Mouse (Mus musculus): ENCODE measurements at regions not wholly inside any gene's neighbourhood (a gene's known extent, or its start where the extent isn't known, plus 50 kb on each side); places are given as distances from the start of the nearest gene placed in this dataset.

GRCm38 (mm10) chr17:54214804-54215203, 84.0 kb downstream of the Slc5a7 start:
- no peak for DNase-seq (ENCODE audit: low spot score in 2 of 2)

DNA sequence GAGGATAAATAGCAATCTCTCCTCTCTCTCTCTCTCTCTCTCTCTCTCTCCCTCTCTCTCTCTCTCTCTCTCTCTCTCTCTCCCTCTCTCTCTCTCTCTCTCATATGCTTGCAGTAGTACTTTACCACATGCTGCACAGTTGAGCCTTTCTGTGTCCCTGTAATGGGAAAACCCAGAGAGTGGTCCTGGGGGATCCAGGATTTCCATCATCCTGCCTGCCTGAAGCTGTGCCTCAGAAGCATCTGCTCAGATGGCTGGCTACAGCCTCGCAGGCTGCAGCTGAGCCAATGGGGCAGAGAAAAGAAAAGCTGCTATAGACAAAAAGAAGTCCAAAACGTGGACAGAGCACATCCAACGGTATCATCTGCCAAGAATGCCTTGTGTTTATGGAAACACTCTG, 97.1 kb downstream of the Slc5a7 start:
- no peak for DNase-seq (ENCODE audit: low spot score in 2 of 2)

DNA sequence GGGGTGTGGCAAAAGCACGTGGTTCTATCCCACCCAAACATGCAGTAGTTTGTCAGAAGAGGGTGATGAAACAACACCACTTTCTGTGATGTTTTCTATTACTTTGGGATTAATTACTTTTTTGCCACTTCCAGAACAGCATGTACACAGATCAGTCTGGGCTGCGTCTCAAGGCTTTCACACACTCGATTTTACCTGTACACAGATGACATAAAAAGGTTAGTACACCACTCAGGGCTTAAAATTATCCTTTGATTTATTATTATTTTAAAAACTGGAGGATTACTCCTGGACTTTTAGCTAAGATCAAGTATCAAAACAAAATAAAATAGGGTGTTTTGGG, 106.6 kb downstream of the Slc5a7 start:
- DNase-seq (ENCODE audit: low spot score in 2 of 2) = no peak

DNA sequence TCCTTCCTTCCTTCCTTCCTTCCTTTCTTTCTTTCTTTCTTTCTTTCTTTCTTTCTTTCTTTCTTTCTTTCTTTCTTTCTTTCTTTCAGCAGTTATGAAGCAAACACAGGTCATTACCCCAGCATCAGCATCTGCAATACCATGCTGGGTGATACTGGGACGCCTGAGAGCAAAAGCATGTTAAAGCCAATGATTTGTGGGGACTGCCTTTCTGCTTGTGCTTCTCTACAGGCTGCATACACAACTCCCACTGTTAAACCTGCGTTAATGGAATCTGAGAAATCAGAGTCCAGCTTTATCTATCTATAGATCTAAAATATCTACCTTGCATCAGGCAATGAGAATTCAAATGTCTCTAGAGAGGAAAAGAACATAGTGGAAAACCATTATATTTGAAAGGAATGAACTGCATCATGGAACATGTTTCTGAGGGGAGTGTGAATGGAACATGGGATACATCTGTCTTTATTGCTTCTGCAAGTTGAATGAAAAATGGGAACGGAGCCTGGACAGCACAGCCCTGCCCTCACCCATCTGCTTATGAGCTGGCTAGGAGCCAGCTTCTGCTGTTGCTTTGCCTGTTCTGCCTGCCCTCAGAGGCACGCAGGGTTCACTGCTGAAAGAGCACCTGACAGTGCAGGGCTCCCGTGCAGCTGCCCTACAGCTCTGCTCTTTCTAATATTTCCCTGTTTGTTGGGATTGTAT, 107.2 kb downstream of the Slc5a7 start:
- peak; percentile 14 to 31 for DNase-seq (ENCODE audit: low spot score in 2 of 2)

GRCm38 (mm10) chr17:54188997-54189553, 109.8 kb downstream of the Slc5a7 start:
- no peak for DNase-seq (ENCODE audit: low spot score in 2 of 2)

GRCm38 (mm10) chr17:54182073-54182472, 116.8 kb downstream of the Slc5a7 start:
- no peak for DNase-seq (ENCODE audit: low spot score in 2 of 2)

DNA sequence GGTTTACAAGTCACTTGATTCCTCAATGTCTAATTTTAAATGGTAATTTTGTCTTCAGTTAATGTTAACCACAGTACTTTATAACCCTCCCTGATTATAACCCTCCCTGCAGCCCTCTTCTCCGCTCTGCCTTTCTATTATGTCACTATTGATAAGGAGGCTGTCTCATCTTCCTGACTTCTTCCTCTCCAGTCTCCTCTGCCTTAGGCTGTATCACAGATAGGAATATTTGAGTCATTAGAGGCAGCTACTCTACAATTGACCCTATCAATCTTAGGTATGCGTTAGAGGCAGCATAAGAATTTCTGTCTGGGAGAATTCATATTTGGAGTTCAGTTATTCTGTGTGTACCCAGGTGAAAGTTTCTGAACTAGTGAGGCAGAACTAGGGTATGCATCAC, 118.3 kb downstream of the Slc5a7 start:
- no peak for DNase-seq (ENCODE audit: low spot score in 2 of 2)

GRCm38 (mm10) chr17:54170762-54171161, 128.1 kb downstream of the Slc5a7 start:
- DNase-seq (ENCODE audit: low spot score in 2 of 2) = no peak

DNA sequence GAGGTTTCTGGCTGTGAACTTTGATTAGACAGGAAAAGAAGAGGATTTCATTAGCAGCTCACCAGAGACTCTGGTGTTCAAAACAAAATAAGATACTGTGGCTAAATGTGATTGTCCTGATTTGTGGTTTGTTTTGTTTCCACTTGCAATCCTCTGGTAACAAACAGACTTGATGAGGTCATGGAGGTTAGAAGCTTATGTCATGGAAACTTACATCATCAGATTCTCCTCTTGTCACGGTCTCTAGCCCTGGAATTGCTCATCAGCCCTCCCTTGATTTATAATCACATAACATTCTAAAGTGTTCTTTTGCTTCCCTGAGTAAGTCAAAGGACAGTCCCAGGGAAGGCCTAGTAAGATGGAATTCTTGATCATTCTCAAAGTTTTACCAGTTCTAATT, 130.8 kb downstream of the Slc5a7 start:
- no peak for DNase-seq (ENCODE audit: low spot score in 2 of 2)

DNA sequence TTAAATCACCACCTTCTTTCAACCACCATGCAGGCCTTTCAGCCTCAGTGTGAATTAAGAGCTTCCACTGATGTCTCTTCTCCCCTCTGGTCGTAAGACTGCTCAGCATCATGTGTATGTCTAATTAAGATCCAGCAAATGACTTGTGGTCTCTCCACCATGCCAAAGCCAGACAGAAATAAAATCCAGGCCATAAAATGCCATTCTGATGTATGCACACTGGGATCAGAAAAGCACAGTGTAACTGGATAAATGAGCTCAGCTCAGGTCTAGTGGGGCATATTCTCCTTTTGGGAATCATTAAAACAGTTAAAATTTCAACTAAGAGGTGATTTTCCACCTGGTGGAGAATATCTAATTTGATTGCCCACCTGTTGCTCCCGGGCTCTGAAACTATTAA, 136.5 kb downstream of the Slc5a7 start:
- DNase-seq (ENCODE audit: low spot score in 2 of 2) = no peak

DNA sequence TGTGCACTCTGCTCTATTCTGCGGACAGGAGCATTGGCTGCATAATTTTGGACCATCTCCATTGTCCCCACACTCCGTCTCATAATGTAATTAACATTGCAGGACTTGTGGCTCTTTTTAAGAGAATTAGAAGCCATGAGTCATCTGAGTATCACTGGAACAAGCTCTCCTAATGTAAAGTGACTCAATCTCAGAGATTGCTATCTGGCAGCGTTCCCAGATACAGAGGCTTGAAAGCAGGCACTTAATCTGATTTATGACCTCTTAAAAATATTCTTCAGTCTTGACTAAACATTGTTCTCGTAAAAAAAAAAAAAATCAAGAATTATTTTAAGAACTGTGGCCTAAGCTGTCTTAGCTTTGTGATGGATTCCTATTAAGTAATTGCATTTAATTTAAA, 140.1 kb downstream of the Slc5a7 start:
- no peak for DNase-seq (ENCODE audit: low spot score in 2 of 2)

- no peak for DNase-seq (ENCODE audit: low spot score in 2 of 2)
Measured at GRCm38 (mm10) chr17:54158330-54158729, 140.5 kb downstream of the Slc5a7 start.

DNA sequence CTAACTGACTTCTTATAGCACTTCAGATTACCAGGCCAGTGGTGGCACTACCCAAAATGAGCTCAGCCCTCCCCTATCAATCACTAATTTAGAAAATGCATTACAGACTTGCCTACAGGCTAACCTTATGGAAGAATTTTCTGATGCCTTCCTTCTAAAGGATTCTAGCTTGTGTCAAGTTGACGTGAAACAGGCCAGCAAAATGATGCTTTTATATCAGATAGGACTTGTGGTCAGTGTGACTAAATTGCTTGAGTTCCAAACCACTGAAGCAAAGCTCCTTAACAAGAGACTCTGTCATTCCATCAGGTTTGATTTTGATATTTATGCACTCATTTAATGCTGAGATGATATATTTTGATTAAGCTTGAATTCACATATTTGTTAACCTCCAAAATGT, 143.0 kb downstream of the Slc5a7 start:
- no peak for DNase-seq (ENCODE audit: low spot score in 2 of 2)

GRCm38 (mm10) chr17:54154536-54154935, 144.3 kb downstream of the Slc5a7 start:
- no peak for DNase-seq (ENCODE audit: low spot score in 2 of 2)

Data from layer of hippocampus, postnatal 14 days (tissue).